Mouse (Mus musculus): ENCODE data around the gene Smarcc1.

GRCm38 (mm10) chr9:110068745-110069144 is 48.8 kb upstream of the Smarcc1 start:
- TF ChIP-seq NELFE (IDR thresholded peaks at IDR 0.05; ENCODE audit: low read depth, low read length) = no peak
- TF ChIP-seq UBTF (IDR thresholded peaks at IDR 0.05; ENCODE audit: low read depth, low read length) = no peak
- no peak for TF ChIP-seq EP300 (IDR thresholded peaks at IDR 0.05; ENCODE audit: low read length)
- TF ChIP-seq CTCF (conservative IDR thresholded peaks at IDR 0.05 in 1 of 2, IDR thresholded peaks at IDR 0.05 in 1 of 2; ENCODE audit: low read depth in 2 of 2, low read length in 2 of 2) = no peak
- TF ChIP-seq MXI1 (IDR thresholded peaks at IDR 0.05; ENCODE audit: low read depth, low read length) = no peak
- no peak for TF ChIP-seq ZMIZ1 (IDR thresholded peaks at IDR 0.05; ENCODE audit: low read depth, low read length)
- TF ChIP-seq POLR2A (IDR thresholded peaks at IDR 0.05; ENCODE audit: low read depth, low read length) = no peak
- no peak for TF ChIP-seq CHD2 (IDR thresholded peaks at IDR 0.05; ENCODE audit: low read length)
- no peak for TF ChIP-seq MAX (IDR thresholded peaks at IDR 0.05; ENCODE audit: low read length)
- no peak for TF ChIP-seq MAZ (IDR thresholded peaks at IDR 0.05; ENCODE audit: low read depth, low read length)
